Mouse (Mus musculus): ENCODE data around the gene Ppara.

The Ppara gene

DNA sequence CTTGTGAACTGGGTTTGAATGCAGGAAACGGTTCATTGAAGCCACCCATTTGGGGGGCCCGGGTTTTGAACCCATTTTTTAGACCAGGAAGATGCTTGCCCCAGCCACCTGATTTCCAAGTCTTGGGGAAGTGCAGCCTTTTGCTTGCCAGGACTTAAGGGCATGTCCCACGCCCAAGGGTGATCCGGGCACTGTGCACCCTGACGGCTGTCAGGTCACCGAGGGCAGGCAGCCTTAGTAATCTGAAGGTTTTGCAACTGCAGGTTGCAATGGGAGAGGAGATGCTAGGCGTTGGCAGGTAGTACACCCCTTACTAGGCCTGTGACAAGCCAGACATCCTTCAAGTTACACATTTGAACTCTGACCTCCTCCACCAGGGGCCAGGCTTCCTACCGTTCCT, 97.8 kb downstream of the Ppara start:
- in situ Hi-C loops (cut with MboI; ENCODE audit: low sequenced_read_pairs) = no loop called here

DNA sequence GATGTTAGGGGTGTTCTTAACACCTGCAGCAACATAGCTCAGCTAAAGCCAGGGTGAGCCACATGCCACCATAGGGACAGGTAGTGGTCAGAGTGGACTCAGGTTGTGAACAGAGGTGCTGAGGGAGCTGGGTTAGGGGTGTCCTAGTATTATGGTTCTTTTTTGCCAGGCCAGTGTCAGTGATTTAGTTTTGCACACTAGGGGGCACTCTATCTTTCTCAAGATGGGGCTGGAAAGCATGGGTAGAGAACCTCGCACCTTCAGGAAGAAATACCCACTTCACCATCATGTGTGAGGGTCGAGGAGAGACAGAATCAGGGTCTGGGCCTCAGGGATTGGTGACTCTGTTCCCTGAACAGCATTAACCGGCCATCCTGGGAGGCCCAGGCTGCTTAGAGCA, 100.6 kb downstream of the Ppara start:
- in situ Hi-C loops (cut with MboI; ENCODE audit: low sequenced_read_pairs) = no loop called here

DNA sequence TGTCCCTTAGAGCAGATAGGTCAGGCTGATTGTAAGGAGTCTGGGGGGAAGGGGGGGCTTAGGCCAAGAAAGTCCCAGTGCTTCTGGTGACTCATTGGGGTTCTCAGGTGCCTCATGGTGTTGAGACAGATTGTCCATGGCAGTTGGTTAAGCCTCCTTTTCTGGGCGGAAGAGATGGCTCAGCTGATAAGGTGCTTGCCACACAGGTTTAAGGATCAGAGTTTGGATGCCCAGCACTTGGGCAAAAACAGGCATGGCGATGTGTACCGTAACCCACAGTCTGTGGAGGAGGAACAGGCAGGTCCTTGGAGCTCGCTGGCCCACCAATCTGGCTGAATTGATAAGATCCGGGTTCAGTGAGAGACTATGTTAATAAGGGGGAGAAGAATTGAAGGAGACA, 102.1 kb downstream of the Ppara start:
- in situ Hi-C loops (cut with MboI; ENCODE audit: low sequenced_read_pairs) = no loop called here

DNA sequence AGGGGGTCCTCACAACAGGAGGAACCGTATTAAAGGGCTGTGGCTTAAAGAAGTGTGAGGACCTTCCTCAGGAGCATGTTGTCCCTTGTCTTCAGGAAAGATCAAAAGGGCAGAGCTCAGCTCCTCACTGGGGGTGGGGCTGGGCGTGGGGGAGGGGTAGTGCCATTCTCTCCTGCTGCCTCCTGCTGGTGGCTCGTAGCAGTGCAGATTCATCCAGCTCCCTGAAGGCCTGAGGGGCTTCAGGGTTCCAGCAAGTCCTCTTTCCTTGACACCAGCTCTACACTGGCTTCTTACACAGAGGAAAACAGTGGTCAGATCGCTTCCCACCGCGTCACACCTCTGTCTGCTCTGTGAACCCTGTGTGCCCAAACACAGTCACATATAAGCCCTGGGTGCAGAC, 106.2 kb downstream of the Ppara start:
- in situ Hi-C loops (cut with MboI; ENCODE audit: low sequenced_read_pairs) = no loop called here

DNA sequence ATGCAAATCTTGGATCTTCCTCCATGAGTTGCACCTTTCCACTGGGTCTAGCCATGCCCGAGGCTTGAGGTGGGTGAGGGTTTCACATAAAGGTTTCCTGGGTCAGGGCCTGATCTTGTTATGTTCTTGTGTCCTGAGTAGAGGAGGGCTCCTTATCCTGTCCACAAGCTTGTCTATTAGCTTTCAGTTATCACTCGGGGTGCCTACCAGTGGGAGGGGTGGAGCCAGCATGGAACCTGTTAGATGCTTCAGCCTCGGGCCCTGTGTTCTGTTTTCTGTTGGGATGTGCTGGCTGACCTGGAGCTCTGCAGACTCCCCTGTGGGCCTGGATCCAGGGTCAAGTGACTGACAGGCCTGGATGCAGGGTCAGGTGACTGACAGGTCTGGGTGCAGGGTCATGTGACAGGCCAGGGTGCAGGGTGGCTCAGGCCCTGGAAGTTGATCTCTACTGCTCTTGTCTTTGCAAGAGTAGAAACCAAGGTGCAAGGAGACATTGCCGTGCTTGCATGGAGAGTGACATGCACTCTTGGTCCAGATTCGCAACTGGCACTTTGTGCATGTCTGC, 107.1 kb downstream of the Ppara start:
- in situ Hi-C loops (cut with MboI; ENCODE audit: low sequenced_read_pairs) = no loop called here

DNA sequence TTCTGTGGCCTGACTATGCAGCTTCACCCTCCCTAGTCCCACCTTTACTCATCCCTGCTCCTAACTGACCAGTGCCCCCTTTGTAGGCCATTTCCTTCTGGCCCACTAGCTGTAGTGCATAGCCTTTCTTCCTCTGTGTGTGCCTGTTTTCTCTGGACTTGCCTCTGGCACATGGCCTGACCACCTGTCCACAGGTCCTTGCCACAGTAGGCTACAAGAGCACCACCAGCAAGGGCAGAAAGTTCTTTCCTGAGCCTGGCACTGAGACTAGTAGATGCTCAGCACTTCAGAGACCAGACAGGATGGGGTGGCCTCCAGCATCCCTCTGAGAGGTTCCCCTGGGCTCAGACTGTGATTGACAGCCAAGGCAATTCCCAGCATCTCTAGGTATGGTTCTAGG, 110.3 kb downstream of the Ppara start:
- in situ Hi-C loops (cut with MboI; ENCODE audit: low sequenced_read_pairs) = no loop called here

DNA sequence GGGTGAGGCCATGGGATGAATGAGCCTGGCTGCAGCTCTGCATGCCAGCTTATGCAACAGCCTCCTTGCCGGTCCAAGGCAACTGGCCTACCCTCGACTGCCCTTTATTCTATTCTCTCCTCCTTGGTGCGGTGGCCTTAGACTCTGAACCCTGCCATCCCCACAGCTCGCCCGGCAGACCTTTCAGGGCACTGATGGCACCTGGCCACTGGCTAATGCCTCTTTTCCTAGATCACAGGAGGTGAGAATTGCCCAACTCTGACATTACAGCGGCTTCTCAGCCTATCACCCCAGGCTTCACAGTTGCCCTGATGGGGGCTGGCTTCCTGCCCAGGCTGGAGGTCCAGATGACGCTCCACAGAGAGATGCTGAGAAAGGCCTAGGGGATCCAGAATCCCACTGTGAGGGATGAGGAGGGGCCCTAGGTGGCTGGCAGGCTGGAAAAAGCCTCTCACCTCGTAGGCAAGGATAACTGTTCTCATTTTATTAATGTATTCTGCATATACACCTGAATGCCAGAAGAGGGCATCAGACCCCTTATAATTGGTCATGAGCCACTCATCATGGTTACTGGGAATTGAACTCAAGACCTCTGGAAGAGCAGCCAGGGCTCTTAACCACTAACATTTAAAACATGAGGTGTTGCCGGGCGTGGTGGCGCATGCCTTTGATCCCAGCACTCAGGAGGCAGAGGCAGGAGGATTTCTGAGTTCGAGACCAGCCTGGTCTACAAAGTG, 117.0 kb downstream of the Ppara start:
- in situ Hi-C loops (cut with MboI; ENCODE audit: low sequenced_read_pairs) = loop anchor here (25.0 kb wide), 1 partner anchor 240 kb away; no protein-coding TSS in a partner anchor

Data from CH12F3 (cell line).